Mouse (Mus musculus) colon, adult 2 months (tissue): ENCODE data around the gene Pdx1. TPM values are rescaled to one million over a fixed set of nuclear protein-coding genes. Genes with fewer than 3 reads are reported as not detected.

Source experiments
- polyA plus RNA-seq: library from polyadenylated mRNA; depleted of rRNA; stranded (reverse); fragments of >200 nt; gene quantifications from 2 replicates; pipeline ENCODE4 v1.2.3, GENCODE M21; 2012; rRNA removed

The Pdx1 gene
- polyA plus RNA-seq: 0.73 and 1.1 TPM in 2 replicates

GRCm38 (mm10) chr5:147269926-147270672, at the start of gene Pdx1:
Gene Pdx1 (plus strand): TSS chr5:147269959.

GRCm38 (mm10) chr5:147306638-147307397, 37.1 kb downstream of the Pdx1 start, which contains the start of gene Cdx2:
Gene Cdx2 (minus strand): TSS chr5:147307270.

GRCm38 (mm10) chr5:147322183-147322582, 52.4 kb downstream of the Pdx1 start, which contains the start of gene Urad:
Gene Urad (minus strand): TSS chr5:147322440.

Other genes with a start within 250 kb of the Pdx1 start
- 34.3 and 48.1 TPM in 2 replicates for gene Lnx2, start 193.4 kb upstream of the Pdx1 start, polyA plus RNA-seq
- gene Polr1d, start 192.9 kb upstream of the Pdx1 start, polyA plus RNA-seq: 46.3 and 54.5 TPM in 2 replicates
- not detected in 2 replicates for gene Gsx1, start 81.3 kb upstream of the Pdx1 start, polyA plus RNA-seq
- 267 and 296 TPM in 2 replicates for gene Cdx2, start 37.3 kb downstream of the Pdx1 start, polyA plus RNA-seq
- 4.4 and 5.9 TPM in 2 replicates for gene Urad, start 52.5 kb downstream of the Pdx1 start, polyA plus RNA-seq
- gene Flt3, start 130.5 kb downstream of the Pdx1 start, polyA plus RNA-seq: 0.44 and 0.57 TPM in 2 replicates
- 14.0 and 20.0 TPM in 2 replicates for gene Pan3, start 160.2 kb downstream of the Pdx1 start, polyA plus RNA-seq